Mouse (Mus musculus) adipocyte (in vitro differentiated cells): ENCODE results near the gene Smad5.

Source experiments
- DNase-seq: peaks from one replicate; pipeline ENCODE4 v3.0.0-alpha.2; 2016; ENCODE audit warnings: low spot score

Smad5 gene

GRCm38 (mm10) chr13:56701924-56702323 lies 886 bp upstream of the Smad5 start:
- no peak for DNase-seq

DNA sequence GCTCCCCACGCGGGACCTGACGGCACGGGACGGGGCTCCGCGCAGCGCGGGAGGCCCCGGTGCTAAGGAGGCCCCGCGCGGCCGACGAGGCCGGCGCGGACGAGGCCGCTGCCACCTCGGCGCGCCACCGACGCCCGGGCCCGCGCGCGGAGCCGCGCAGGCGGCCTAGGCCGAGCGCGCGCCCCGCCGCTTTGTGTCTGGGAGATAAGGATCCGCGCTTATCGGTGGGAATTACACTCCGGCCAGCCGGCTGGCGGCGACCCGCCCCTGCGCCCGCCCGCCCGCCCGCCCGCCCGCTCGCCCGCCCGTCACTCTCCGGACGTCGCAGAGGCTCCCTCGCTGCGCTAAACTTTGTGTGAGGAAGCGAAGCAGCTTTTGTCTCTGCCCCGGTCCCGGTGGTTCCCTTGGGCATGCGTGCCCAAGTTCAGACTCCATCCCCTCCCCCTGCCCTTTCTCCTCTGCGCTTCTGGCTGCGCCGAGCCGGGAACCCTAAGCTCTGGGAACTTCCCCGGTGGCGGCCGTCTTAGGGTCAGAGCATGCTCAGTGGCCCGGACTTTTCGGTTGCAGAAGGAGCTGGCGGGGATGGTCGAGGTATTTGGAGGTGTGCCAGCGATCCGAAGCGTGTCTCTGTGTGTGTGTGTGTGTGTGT lies 536 bp downstream of the Smad5 start:
- peak; percentile 78 for DNase-seq

DNA sequence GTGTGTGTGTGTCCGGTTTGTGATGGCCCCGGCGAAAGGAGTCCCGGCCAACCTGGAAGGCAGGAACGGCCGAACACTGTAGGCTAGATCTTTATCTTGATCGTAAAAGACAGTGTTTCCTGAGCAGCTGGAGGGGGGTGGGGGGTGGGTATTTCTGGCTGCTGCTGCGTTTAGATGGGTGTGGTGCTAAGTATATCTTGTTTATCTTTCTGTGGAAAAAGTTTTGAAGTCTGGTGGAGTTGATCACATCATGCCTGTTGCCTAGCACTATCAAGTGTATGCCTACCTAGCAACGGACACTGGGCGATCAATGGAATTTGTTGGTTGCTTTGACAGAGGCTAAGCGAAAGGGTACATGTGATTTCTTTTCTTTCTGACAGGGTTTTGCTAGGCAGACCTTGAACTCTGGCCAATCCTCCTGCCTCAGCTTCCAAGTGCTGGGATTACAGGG lies 1.1 kb downstream of the Smad5 start:
- peak; percentile 41 for DNase-seq

GRCm38 (mm10) chr13:56704596-56704995 lies 1.8 kb downstream of the Smad5 start:
- no peak for DNase-seq

- no peak for DNase-seq
These were observed 4.3 kb downstream of the Smad5 start for GRCm38 (mm10) chr13:56707111-56707510.

- no peak for DNase-seq
These were observed 4.8 kb downstream of the Smad5 start for GRCm38 (mm10) chr13:56707606-56708005.

- DNase-seq = no peak
These were observed 7.8 kb downstream of the Smad5 start for GRCm38 (mm10) chr13:56710620-56711019.

GRCm38 (mm10) chr13:56712221-56712620 lies 9.4 kb downstream of the Smad5 start:
- no peak for DNase-seq

DNA sequence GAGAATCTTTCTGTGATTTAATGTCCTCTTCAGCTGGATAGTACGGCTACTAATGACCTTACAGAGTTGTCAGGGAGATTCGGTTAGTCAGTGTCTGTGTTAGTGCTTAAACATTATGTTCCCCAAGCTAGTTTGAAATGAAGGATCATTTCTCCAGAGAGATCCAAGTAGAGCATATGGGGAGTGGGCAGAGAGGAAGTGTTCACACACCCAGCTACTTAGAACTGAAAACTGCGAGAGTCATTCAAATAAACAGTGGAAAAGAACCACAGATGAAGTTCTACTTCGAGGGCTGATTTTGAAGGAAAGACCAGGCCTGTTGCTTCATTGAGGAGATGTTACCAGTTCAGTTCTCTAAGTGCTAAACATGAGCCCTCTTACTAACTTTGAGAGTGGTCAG lies 23.7 kb downstream of the Smad5 start:
- no peak for DNase-seq

- DNase-seq = no peak
These were observed 26.2 kb downstream of the Smad5 start for GRCm38 (mm10) chr13:56729046-56729445.

DNA sequence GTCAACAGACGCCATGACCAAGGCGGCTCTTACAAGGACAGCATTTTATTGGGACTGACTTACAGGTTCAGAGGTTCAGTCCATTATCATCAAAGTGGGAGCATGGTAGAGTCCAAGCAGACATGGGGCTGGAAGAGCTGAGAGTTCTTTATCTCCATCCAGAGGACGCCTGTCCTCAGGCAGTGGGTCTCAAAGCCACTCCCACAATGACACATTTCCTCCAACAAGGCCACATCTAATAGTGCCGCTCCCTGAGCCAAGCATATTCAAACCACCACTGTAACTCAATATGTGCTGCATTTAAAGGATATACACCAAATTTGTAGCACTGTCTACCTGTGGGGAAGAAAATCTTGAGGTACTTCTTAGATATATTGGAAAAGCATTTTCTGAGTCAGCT lies 31.8 kb downstream of the Smad5 start:
- no peak for DNase-seq

DNA sequence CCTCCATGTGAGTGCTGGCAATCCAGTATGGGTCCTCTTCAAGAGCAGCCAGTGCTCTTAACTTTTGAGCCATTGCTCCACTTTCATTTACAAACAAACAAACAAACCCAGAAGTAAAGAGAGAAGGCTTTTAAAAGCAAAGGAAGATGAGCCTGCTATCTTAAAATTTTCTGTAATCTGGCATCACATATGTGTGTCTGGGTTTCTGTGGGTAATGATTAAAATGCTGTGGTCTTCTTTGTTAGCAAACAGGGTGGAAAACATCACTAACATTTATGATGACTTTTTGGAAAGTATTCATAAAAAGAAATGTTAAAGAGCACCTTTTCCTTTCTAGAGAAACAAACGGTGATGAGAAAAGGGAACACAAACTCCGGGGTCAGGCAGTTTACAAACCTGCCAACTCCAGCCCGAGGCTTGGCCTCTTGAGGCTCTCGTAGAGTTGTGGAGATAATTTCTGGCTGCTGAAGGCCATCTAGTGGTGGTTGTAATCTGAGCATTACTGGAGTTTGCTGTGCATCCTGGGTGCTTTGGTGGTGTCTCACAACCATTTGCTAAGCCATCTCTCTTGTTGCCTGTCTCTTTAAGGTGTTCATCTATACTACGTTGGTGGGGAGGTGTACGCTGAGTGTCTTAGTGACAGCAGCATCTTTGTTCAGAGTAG lies 32.5 kb downstream of the Smad5 start:
- DNase-seq = peak; percentile 62

GRCm38 (mm10) chr13:56739556-56739955 lies 36.7 kb downstream of the Smad5 start:
- no peak for DNase-seq

GRCm38 (mm10) chr13:56740496-56740895 lies 37.7 kb downstream of the Smad5 start:
- no peak for DNase-seq

- DNase-seq = no peak
These were observed 38.9 kb downstream of the Smad5 start for GRCm38 (mm10) chr13:56741691-56742090.

GRCm38 (mm10) chr13:56742325-56742901 lies 39.6 kb downstream of the Smad5 start:
- no peak for DNase-seq

DNA sequence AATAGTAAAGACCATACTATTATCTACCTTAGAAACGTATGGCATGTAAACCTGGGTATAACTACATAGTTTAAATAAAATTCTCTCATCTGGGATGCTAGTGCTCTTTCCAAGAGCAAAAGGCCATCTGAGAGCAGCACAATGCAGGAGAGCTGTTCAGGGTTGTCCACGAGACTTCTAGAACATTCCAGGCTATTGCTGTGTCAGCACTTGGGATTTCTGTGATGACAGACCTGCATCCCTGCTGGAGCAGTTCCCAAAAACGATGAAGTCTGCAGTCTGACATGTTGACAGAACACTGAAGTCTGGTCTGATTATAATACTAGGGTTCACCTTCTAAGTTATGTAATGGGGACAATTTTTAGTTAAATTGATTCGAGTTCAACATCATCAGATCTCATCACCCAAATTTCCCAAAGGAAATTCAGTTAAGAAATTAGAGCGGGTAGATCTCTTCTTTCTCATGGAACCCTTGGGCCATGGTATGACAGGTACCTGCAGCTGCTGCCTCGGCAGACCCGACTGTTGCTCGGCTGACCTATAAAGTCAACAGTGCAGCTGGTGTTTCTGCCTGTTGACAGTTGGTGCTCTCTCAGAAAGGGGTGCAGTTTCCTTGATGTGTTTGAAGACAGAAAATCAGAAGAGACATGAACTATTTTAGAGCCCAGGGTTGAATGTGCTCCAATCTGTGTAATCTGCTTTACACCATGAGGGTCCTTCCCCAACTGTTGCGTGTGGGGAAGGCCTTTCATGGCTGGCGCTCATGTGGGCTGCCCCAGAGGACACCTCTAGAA lies 44.1 kb downstream of the Smad5 start:
- DNase-seq = no peak

DNA sequence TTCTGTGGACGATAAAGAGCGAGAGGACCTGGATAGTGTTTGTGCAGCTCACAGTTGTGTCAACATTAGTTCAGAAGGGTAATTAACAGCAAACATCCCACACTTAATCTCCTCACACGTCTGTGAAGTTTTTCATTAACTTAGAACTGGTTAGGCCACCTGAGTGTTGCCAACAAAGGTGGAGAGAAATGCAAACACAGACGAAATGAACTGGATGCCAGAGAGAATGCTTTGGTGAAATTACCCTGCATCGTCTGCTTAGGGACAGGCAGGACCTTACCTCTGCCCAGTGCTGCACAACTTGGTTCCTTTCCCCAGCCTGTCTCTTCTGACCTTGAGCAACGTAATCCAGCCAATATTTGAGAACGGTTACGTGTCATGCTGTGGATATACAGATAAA lies 44.7 kb downstream of the Smad5 start:
- no peak for DNase-seq

- DNase-seq = no peak
These were observed 46.6 kb downstream of the Smad5 start for GRCm38 (mm10) chr13:56749377-56749776.

DNA sequence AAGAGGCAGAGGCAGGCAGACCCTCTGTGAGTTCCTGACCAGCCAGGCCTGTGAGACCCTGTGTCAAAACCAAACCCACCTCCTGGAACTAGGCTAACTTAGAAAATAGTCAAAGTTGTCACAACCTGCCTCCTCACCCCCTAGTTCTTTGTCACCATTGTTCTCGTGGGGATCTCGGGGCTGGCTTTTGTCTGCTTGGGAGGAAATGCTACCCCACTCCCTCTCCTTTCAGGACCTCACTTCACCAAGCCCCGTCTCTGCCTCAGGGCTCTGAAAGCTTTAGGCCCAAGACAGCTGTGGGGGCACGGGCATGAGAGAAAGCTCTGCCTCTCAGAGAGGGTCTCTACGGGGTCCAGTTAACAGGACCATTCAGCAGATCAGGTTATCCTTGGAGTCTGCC lies 49.0 kb downstream of the Smad5 start:
- DNase-seq = no peak

- no peak for DNase-seq
These were observed 49.8 kb downstream of the Smad5 start for GRCm38 (mm10) chr13:56752474-56753191.
